Mouse (Mus musculus) embryonic facial prominence, embryonic 11.5 days (tissue): Measurements from ENCODE around the gene Gm28729. TPM values are rescaled to one million over a fixed set of nuclear protein-coding genes. Genes with fewer than 3 reads are reported as not detected.
"Not testable (repeated sequence)": the region's sequence is repeated elsewhere in the genome, so short reads cannot be mapped to it uniquely, and the experiment has no call there.

ENCODE experiments used
- ATAC-seq: fragments of 200-750 bp; cut with Nextera tagmentation; replicated peaks from 2 replicates; pipeline ENCODE4 v1.8.0; 2017; ENCODE audit warnings: low read depth; ENCODE audit not compliant: insufficient number of reproducible peaks, low FRiP score, low TSS enrichment
- DNase-seq: peaks from one replicate; pipeline ENCODE4 v3.0.0-alpha.2; 2015; ENCODE audit warnings: low spot score
- H3K27ac ChIP-seq: fragments of 300-500 bp; sonication (generic); replicated peaks from 2 replicates; pipeline ENCODE4 v1.5.1; 2014; ENCODE audit warnings: mild to moderate bottlenecking, low read depth, low read length, control low read depth
- H3K27me3 ChIP-seq: fragments of 300-500 bp; sonication (generic); 2 replicates; pipeline ENCODE4 v1.6.1; 2014; ENCODE audit warnings: mild to moderate bottlenecking, low read length, moderate library complexity, mixed read lengths; ENCODE audit not compliant: control insufficient read depth, insufficient read depth
- H3K36me3 ChIP-seq: fragments of 300-500 bp; sonication (generic); replicated peaks from 2 replicates; pipeline ENCODE4 v1.6.1; 2014; ENCODE audit warnings: low read depth, mild to moderate bottlenecking, low read length, moderate library complexity, mixed read lengths; ENCODE audit not compliant: control insufficient read depth, insufficient read depth
- H3K4me1 ChIP-seq: fragments of 300-500 bp; sonication (generic); 2 replicates; pipeline ENCODE4 v1.6.1; 2014; ENCODE audit warnings: low read length, mixed read lengths; ENCODE audit not compliant: control insufficient read depth, insufficient read depth
- H3K4me2 ChIP-seq: fragments of 300-500 bp; sonication (generic); 2 replicates; pipeline ENCODE4 v1.6.1; 2014; ENCODE audit warnings: low read depth, mild to moderate bottlenecking, control low read depth, low read length, moderate library complexity
- H3K4me3 ChIP-seq: fragments of 300-500 bp; sonication (generic); 2 replicates; pipeline ENCODE4 v1.5.1; 2014; ENCODE audit warnings: low read depth, low read length, control low read depth
- H3K9ac ChIP-seq: fragments of 300-500 bp; sonication (generic); replicated peaks from 2 replicates; pipeline ENCODE4 v1.6.1; 2014; ENCODE audit warnings: mild to moderate bottlenecking, control low read depth, low read length
- H3K9me3 ChIP-seq: fragments of 300-500 bp; sonication (generic); replicated peaks from 2 replicates; pipeline ENCODE4 v1.6.1; 2016; ENCODE audit warnings: mild to moderate bottlenecking, low read length, inconsistent platforms, mixed read lengths; ENCODE audit not compliant: control insufficient read depth
- WGBS: fragments of 180-500 bp; shearing (Covaris S2); extraction: QIAGEN DNeasy Blood & Tissue Kit; methylation state at CpG from one replicate; pipeline ENCODE4 v1.1.7; 2014; 5-methylcytosine and 5-hydroxymethylcytosine counted together
- polyA plus RNA-seq: library from polyadenylated mRNA; unstranded; fragments of >200 nt; fragmentation: Nextera tagmentation; extraction: Ambion mirVana; gene quantifications from 2 replicates; pipeline ENCODE4 v1.2.1, GENCODE M21; 2014

Gm28729 gene
- polyA plus RNA-seq, 1 experiment from 2014 or later, result not detected

DNA sequence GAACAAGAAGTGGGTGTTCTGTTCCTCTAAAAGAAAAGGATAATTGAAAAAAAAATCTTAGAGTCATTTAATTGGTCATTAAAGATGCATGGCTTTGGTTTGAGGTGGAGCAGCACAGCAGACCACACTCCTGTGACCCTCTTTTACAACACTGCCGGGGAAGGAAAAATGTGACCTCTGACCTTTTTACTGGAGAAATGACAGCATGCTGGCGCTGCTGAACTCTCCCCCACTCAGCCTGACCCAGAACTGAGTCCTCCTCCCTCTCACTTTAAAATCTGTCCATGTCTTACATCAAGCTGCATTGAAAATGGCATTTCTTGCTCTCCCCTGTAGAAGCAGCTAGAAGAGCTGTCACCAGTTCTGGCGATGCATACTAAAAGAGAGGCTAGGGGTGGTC lies 31.9 kb downstream of the Gm28729 start:
- Histone ChIP-seq H3K4me1 (no peaks in the 10 kb centered on the region), H3K4me3 (no peak overlapping the region), H3K27ac (no peak overlapping the region), H3K4me2 (no peak overlapping the region), H3K9me3 (no peaks in the 10 kb centered on the region), H3K36me3 (no peaks in the 10 kb centered on the region), H3K9ac (no peak overlapping the region), H3K27me3 (no peaks in the 10 kb centered on the region)
- DNase-seq (peak; percentile 14), ATAC-seq (no peak)
- WGBS, result 31% methylated on average over 3 of the region's 3 CpGs

GRCm38 (mm10) chr9:96491810-96492209 lies 33.3 kb downstream of the Gm28729 start:
- peak; percentile 68 for DNase-seq
- Histone ChIP-seq H3K4me3 (no peak overlapping the region), H3K36me3 (no peaks in the 10 kb centered on the region), H3K4me1 (no peaks in the 10 kb centered on the region), H3K27me3 (no peaks in the 10 kb centered on the region), H3K9ac (no peak overlapping the region), H3K9me3 (no peaks in the 10 kb centered on the region), H3K4me2 (no peak overlapping the region), H3K27ac (no peak overlapping the region)
- 41% methylated on average over 12 of the region's 12 CpGs for WGBS
- no peak for ATAC-seq

- H3K27me3 ChIP-seq, H3K4me3 ChIP-seq, H3K4me2 ChIP-seq, H3K27ac ChIP-seq, H3K4me1 ChIP-seq, H3K9me3 ChIP-seq, ATAC-seq, DNase-seq, H3K9ac ChIP-seq, H3K36me3 ChIP-seq: not testable (repeated sequence)
- WGBS, result 94% methylated on average over 5 of the region's 5 CpGs
Measured at GRCm38 (mm10) chr9:96487869-96488268, 37.2 kb downstream of the Gm28729 start.

GRCm38 (mm10) chr9:96483648-96484047 lies 41.4 kb downstream of the Gm28729 start:
- WGBS, result 54% methylated on average over 2 of the region's 2 CpGs
- no peak overlapping the region for H3K27ac ChIP-seq

DNA sequence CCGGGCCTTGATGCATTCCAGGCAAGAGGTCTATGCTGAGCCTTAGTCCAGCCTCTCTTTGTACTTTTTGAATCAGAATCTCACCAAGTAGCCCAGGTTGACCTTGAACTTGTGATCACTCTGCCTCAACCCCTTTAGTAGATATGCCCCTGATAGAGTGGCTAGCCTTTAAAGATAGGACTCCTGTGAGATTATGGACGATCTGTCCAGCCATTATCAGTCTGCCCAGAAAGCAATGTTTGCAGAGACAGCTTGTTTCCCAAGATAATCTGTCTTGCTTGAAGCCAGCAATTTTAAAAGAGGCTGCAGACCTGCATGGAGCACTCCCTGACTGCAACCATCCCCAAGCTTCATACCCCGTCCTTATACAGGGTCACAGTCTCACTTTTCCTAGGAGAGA lies 42.0 kb downstream of the Gm28729 start:
- ATAC-seq (no peak), DNase-seq (no peak)
- H3K4me2 ChIP-seq, result no peak overlapping the region
- H3K9ac ChIP-seq, result no peak overlapping the region
- no peaks in the 10 kb centered on the region for H3K4me1 ChIP-seq
- H3K4me3 ChIP-seq, result no peak overlapping the region
- no peaks in the 10 kb centered on the region for H3K9me3 ChIP-seq
- no peaks in the 10 kb centered on the region for H3K27me3 ChIP-seq
- H3K27ac ChIP-seq, result no peak overlapping the region
- no peaks in the 10 kb centered on the region for H3K36me3 ChIP-seq
- 72% methylated on average over 3 of the region's 3 CpGs for WGBS

More at GRCm38 (mm10) chr9:96483648-96484047, 41.4 kb downstream of the Gm28729 start:
- no peak overlapping the region for H3K4me3 ChIP-seq
- DNase-seq, result no peak
- H3K27me3 ChIP-seq, result no peaks in the 10 kb centered on the region
- H3K4me1 ChIP-seq, result no peaks in the 10 kb centered on the region
- no peak for ATAC-seq
- H3K4me2 ChIP-seq, result no peak overlapping the region
- H3K36me3 ChIP-seq, result no peaks in the 10 kb centered on the region
- no peak overlapping the region for H3K9ac ChIP-seq
- H3K9me3 ChIP-seq, result no peaks in the 10 kb centered on the region

GRCm38 (mm10) chr9:96478071-96478888 lies 46.8 kb downstream of the Gm28729 start, which contains the start of gene Rnf7:
TSS of gene Rnf7 (minus strand) at chr9:96478675.
- H3K27ac ChIP-seq, result peak within 1 kb of the TSS; percentile 72
- no peaks in the 10 kb centered on the region for H3K27me3 ChIP-seq
- no peaks in the 10 kb centered on the region for H3K9me3 ChIP-seq
- peak within 1 kb of the TSS; percentile 54 for H3K4me2 ChIP-seq
- no peaks in the 10 kb centered on the region for H3K36me3 ChIP-seq
- no peaks in the 10 kb centered on the region for H3K4me1 ChIP-seq
- WGBS, result under 1% methylated on average over 69 of the region's 74 CpGs
- ATAC-seq, result peak; percentile 97
- DNase-seq, result peak; percentile 99
- peak within 1 kb of the TSS; percentile 87 for H3K9ac ChIP-seq
- peak within 1 kb of the TSS; percentile 82 for H3K4me3 ChIP-seq

DNA sequence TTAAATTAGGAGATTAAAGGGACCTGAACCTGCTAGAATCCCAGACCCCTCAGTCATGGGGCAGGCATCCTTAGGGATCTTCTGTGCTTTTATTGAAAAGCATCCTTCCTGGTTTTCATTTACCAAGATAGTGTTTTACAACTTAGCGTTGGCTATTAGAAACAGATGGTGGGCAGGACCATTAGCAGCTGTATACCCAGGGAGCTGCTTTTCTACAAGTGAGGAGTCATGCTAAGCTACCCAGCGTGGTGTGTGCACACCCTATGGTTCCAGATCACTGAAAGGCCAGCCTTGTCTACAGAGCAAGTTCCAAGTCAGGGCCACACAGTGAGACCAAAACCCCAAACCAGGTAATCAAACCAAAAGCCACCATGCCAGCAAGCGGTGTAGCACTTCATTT lies 52.7 kb downstream of the Gm28729 start:
- Histone ChIP-seq H3K4me2 (no peak overlapping the region), H3K27ac (no peak overlapping the region), H3K9ac (no peak overlapping the region), H3K27me3 (no peaks in the 10 kb centered on the region), H3K9me3 (no peaks in the 10 kb centered on the region), H3K4me1 (no peaks in the 10 kb centered on the region), H3K4me3 (no peak overlapping the region), H3K36me3 (no peaks in the 10 kb centered on the region)
- 51% methylated on average over 3 of the region's 3 CpGs for WGBS
- DNase-seq (peak; percentile 68), ATAC-seq (peak; percentile 57; the same call in 1 of the 2 replicates)

- H3K27ac ChIP-seq, H3K36me3 ChIP-seq, H3K27me3 ChIP-seq, DNase-seq, H3K4me2 ChIP-seq, H3K4me3 ChIP-seq, H3K4me1 ChIP-seq, ATAC-seq, H3K9ac ChIP-seq, H3K9me3 ChIP-seq: not testable (repeated sequence)
- WGBS, result 84% methylated on average over 4 of the region's 4 CpGs
Measured at GRCm38 (mm10) chr9:96471681-96472080, 53.4 kb downstream of the Gm28729 start.
